Mouse (Mus musculus) CD4-positive, CD25-positive, alpha-beta regulatory T cell, adult 4 months (primary cell): Measurements from ENCODE around the gene Gm28053. TPM values are rescaled to one million over a fixed set of nuclear protein-coding genes. Genes with fewer than 3 reads are reported as not detected.
A peak's percentile ranks its signal among the peaks of the same experiment; 100 is the strongest.

Experiments
- ATAC-seq: one replicate; pipeline ENCODE4 v1.8.0; 2017
- polyA plus RNA-seq, 2 experiments: library from polyadenylated mRNA; unstranded; fragments of 100-300 nt; shearing (Covaris generic); gene quantifications; one replicate each; pipeline ENCODE4 v1.2.1; 2017

Gm28053 gene
- polyA plus RNA-seq, 2 experiments from 2014 or later, result 62.5 to 69.5 TPM

DNA sequence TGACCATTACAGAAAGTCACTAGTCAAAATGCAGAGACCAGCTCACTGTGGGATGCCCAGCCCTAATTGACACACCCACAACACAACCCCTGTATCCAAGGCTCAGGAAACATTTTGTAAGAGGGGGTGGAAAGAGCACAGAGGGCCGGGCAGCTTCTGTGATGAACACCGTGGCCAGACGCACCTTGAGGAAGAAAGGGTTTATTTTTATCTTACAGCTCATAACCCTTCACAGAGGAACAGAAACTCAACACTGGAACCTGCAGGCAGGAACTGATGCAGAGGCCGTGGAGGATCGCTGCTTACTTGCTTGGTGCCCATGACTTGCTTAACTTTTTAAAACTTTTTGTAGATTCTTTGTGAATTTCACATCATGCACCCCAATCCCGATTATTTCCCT lies 25.4 kb upstream of the Gm28053 start:
- ATAC-seq, result no peak

DNA sequence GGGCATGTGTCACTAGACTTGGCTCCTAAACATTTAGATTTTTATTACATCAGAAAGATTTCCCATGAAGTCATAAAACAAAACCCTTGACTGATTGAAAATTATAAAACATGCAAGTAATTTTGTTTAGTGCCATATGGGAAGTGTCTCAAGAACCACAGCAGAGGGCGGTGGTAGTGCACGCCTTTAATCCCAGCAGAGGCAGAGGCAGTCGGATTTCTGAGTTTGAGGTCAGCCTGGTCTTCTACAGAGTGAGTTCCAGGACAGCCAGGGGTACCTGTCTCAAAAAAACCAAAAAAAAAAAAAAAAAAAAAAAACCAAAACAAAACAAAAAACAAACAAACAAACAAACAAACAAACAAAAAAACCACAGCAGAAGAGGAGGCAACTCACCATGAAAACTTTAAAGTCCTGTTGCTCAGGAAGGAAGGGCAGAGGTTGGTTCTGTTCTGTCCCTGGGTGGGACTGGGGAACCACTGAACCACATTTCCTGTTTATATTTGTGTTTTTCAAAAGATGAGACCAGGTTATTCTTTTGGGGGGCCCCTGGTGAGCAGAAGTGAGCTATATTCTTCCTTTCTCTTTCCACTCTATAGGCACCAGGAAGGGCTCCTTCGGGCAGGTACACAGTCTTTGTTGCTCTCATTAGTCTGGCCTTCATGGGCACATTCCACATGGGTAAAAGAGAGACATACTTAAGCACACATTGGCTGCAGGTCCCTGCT lies 21.4 kb upstream of the Gm28053 start:
- ATAC-seq, result peak; percentile 46

DNA sequence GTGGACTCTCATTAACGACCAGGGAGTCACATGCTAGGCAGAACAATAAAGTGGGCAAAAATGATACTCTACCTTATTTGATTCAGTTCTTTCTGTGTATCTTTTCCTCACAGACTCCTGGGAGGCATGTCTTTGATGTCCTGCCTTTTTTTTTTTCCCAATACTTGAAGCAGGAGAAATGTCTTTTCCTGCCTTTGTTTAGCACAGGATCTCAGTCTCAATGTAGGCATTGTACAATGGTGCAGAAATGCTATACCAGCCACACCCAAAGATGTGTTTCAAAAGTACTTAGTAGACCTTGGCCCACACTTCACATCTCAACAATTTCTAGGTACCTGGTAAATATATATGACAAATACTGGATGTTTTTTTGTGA lies 20.9 kb upstream of the Gm28053 start:
- no peak for ATAC-seq

DNA sequence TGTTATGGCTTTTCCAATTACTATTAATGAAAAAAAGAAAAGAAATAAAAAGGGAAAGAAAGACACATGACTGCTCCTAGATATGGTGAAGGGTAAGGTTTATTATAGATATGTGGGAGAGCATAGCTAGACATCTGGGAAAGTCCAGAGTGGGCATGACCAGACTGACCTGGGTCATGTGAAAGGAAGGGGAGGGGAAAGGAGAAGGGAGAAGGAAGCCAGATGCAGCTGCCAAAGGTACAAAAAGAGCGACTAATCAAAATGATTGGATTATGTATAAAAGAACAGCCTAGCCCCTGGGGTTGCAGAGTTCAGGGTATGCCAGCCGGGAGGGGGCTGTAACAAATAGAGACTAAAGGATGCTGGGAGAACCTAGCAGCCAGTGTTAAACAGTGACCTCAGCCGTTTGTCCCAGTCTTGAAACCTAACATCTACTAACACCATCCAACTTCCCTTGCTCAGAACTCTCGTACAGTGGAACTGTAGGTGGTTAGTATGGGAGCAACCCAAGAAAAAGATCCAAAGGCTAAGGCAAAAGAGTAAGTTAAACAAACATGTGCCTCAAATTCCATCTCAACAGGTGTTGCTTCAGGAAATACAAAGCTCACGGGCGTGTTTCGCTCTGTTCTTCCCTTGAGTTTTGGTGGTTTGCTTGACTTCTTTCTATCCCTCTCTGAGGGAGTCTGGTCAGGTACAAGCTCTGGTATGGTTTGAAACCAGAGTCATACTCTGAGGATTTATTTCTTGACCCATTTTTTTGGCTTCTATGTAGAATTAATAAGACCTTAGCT lies 20.1 kb upstream of the Gm28053 start:
- no peak for ATAC-seq

DNA sequence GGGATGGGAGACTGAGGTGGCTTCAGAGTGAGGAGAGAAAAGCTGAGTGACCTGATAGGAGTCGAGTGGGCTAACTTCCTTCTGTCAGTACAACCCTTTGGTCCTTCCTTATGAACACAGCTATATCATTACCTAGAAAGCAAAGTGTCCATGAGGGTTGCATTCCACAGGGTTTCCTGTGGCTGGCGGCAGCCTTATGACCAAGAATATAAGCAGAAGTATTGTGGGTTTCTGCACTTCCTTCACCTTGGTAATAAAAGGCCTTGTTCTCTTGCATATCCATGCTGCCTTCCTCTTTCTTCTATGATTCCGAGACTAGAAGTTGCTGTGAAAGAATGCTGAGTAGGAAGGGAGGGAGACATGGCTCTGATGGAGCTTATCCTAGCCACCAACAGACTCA lies 19.5 kb upstream of the Gm28053 start:
- ATAC-seq, result no peak

GRCm38 (mm10) chr6:48700251-48701075 lies 17.9 kb upstream of the Gm28053 start:
- ATAC-seq, result peak; percentile 50

GRCm38 (mm10) chr6:48702146-48702545 lies 16.3 kb upstream of the Gm28053 start:
- ATAC-seq, result no peak

DNA sequence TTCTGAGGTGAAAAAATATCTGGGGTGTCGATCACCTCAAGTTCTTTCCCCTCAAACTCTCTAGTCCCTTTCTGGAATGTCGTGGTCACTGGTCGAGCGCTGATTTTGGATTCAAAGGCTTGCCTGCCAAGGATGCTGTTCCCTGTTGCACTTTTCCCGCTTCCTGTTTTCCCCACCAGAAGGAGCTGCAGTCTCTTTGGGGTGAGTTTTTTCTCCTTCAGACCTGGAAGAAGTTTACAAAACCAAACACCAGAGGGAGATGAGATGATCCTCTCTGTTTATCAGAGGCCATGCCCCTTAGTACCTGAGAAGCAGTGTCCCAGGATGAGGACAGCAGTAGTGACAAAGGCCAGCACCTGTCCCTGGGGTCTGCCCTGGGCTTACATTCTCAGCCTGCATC lies 15.8 kb upstream of the Gm28053 start:
- no peak for ATAC-seq

DNA sequence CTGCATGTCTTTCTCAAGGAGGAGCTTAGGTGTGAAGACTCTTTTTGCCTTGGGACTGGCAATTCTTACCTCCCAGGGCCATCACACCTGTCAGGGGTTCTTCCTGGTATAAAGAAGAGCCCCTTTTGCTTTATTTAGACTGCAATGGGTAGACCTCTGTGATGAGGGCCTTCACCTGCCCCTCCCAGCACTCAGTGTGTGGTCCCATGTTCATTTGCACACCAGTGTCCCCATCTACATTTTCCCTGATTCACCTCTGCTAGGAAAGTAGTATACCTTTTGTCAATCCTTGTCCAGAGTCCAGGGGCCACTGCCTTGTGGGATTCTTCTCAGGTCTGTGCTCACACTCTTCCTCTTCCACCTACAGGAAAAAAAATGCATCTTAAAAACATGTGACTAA lies 14.3 kb upstream of the Gm28053 start:
- no peak for ATAC-seq

GRCm38 (mm10) chr6:48706130-48706529 lies 12.3 kb upstream of the Gm28053 start:
- peak; percentile 22 for ATAC-seq

- no peak for ATAC-seq
Measured at GRCm38 (mm10) chr6:48720326-48720725, 1.9 kb downstream of the Gm28053 start.

DNA sequence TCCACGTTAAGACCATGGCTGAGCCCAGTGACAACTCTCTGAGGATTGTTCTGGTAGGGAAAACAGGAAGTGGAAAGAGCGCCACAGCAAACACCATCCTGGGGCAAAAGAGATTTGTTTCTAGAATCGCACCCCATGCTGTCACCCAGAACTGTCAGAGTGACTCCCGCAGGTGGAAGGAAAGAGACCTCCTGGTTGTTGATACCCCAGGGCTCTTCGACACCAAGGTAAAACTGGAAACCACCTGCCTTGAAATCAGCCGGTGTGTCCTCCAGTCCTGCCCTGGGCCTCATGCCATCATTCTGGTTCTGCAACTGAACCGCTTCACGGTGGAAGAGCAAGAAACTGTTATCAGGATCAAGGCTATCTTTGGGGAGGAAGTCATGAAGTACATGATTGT lies 5.1 kb downstream of the Gm28053 start:
- ATAC-seq, result no peak

DNA sequence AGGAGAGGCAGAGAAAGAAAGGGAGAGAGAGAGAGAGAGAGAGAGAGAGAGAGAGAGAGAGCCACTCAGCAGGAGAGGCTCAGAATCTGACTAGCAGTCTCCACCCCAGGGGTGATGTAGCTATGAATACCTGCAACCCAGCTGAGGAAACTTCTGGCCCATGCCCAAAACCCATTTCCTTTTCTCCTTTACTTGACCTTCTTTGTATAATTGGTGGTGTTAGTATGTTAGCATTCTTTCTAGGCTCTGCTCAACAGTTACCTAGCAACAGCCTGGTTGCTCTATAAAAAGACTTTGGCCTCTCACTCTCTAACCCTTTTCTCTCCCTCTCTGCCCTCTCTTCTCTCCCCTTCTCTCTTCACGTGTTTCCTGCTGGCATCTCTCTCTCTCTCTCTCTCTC lies 7.1 kb downstream of the Gm28053 start:
- peak; percentile 70 for ATAC-seq

DNA sequence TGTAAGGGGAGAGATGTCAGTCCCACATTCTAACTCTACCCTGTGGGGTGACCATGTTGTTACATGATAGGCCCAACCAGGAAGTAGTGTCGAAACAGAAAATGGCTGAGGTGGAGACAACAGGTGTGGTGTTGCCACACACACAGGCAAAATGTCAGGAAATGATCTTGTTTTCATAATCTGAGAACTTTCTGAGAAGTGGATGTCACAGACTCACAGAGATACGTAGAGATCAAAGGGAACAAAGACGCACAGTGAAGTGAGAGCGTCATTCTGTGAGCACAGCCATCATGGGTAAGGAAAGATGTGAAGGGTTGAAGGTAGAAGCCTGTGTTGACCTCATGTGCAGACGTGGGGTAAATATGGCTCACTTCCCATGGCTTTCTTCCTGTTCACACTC lies 9.4 kb downstream of the Gm28053 start:
- ATAC-seq, result peak; percentile 77

- ATAC-seq, result peak; percentile 91
Measured at GRCm38 (mm10) chr6:48732864-48733304, 14.5 kb downstream of the Gm28053 start.

- ATAC-seq, result no peak
Measured at GRCm38 (mm10) chr6:48733660-48734059, 15.3 kb downstream of the Gm28053 start.

- no peak for ATAC-seq
Measured at GRCm38 (mm10) chr6:48737053-48737452, 18.6 kb downstream of the Gm28053 start.

GRCm38 (mm10) chr6:48737688-48738087 lies 19.3 kb downstream of the Gm28053 start:
- ATAC-seq, result no peak

DNA sequence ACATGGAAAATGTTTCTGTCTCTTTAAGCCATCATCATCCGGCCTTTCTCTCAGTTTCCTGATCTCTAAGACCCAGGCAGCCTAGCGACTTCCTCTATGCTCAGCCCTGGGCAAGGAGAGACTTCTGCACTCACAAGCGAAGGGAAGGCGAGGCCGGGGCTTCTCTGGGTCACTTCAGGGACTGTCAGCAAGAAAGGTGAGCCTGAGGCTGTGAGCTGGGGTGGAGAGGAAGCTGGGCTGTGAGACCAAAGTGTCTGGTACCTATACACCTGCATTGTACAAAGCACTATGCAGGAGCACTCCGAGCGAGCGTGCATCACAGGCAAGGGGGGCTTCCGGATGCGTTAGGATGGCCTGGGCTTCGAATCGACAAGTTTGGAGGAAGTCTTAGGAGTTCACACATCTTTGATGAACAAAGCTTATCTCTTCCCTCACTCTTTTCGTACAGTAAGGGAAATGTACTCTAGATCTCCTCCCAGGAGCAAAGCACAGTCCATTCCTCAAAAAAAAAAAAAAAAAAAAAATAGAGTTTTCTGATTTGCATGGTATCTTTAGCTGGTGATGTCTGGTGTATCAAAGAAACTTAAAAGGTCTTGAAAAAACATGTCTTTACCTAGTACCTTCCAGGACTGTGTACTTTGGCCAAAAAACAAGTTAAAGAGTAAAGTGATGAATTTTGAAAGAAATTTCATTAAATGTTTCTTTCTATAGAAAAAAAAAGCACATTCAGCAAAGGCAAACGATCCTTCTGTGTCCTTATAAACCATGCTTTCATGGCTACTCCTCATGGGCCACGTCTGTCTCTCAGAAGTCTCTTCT lies 20.8 kb downstream of the Gm28053 start, which contains the start of gene Gimap1:
Gimap1 (plus strand) TSS at position 94 of the 819 bp plus-strand sequence.
- peak; percentile 62 for ATAC-seq

DNA sequence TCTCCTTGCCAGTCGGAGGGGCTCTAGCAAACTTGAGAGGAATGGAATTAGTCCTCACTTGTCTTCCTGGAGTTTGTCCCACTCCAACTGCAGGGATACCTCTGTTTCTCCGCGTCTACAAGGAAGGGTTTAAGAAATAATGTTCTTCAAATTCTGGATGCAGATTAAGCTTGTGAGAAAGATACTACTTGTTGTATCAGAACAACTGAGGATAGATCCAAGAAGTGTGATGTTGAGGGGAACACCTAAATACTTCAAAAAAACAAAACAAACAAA lies 21.3 kb downstream of the Gm28053 start:
- ATAC-seq, result no peak

- ATAC-seq, result no peak
Measured at GRCm38 (mm10) chr6:48740501-48741169, 22.2 kb downstream of the Gm28053 start.

- ATAC-seq, result no peak
Measured at GRCm38 (mm10) chr6:48741273-48741672, 22.9 kb downstream of the Gm28053 start.
